Comparison of ENCODE assay signal across 15 mouse cellular contexts in genomic region chr17:46828935-46829334, GRCm38 (mm10). TPM values are rescaled to one million over a fixed set of nuclear protein-coding genes. Genes with fewer than 3 reads are reported as not detected.
DNase-seq lines count a peak whose midpoint lies in the region; ATAC-seq and TF ChIP-seq lines count a peak whose summit lies in the region.
"Had no signal": no experiment of that assay in that cellular context is flagged by ENCODE, and none has a peak within 500 bp of the region (broad histone marks: within the 10 kb centered on the region; RNA-seq: fewer than 3 reads in every experiment).

No protein-coding gene starts in this region.

- H3K36me3 ChIP-seq in liver, embryonic 15.5 days (replicated peaks), result peaks cover 50% of the 10 kb centered on the region
- H3K36me3 ChIP-seq in MEL (ENCODE audit: control insufficient read depth in 1 of 2, insufficient read depth in 2 of 2, low read length in 2 of 2) (peaks cover 0 to 14% of the 10 kb centered on the region in 2 experiments; a peak in 3 of 4 replicates), macrophage (ENCODE audit: inconsistent target) (peaks cover 19% of the 10 kb centered on the region)
- peaks cover 48% of the 10 kb centered on the region for H3K36me3 ChIP-seq in hindbrain, embryonic 12.5 days

- H3K4me2 ChIP-seq in liver, embryonic 15.5 days, result no peak overlapping the region
- H3K4me2 ChIP-seq in hindbrain, embryonic 12.5 days (replicated peaks), result no peak overlapping the region

- H3K79me2 ChIP-seq in MEL (ENCODE audit: control insufficient read depth, insufficient read depth, low read length, poor library complexity) (no peaks in the 10 kb centered on the region), macrophage (ENCODE audit: inconsistent target) (peaks cover 19% of the 10 kb centered on the region)

- H3K9ac ChIP-seq in liver, embryonic 15.5 days, result no peak overlapping the region
- no peak overlapping the region for H3K9ac ChIP-seq in MEL (ENCODE audit: control insufficient read depth, low read depth, low read length, poor library complexity, severe bottlenecking)
- no peak overlapping the region for H3K9ac ChIP-seq in hindbrain, embryonic 12.5 days

- no peak overlapping the region for H3K4me3 ChIP-seq in liver, embryonic 15.5 days (replicated peaks)
- H3K4me3 ChIP-seq in MEL (ENCODE audit: control insufficient read depth in 1 of 2, insufficient read depth in 1 of 2, low read depth in 2 of 2, low read length in 2 of 2), result no peak overlapping the region
- H3K4me3 ChIP-seq in macrophage (ENCODE audit: inconsistent target), result no peak overlapping the region
- H3K4me3 ChIP-seq in hindbrain, embryonic 12.5 days, result no peak overlapping the region
- H3K4me3 ChIP-seq: heart, embryonic 10.5 days had no signal

- TF ChIP-seq POLR2A in MEL (IDR thresholded peaks at IDR 0.05; ENCODE audit: control insufficient read depth in 1 of 2, insufficient read depth in 1 of 2, low read depth in 1 of 2, low read length in 2 of 2, poor library complexity in 1 of 2), result peak in 1 of 2 experiments; percentile 32; a peak in 1 of 4 replicates

- TF ChIP-seq EP300 in MEL (IDR thresholded peaks at IDR 0.05; ENCODE audit: low read depth in 1 of 2, low read length in 2 of 2), result peak; percentile 76 to 86

- H3K27me3 ChIP-seq in liver, embryonic 15.5 days, result no peaks in the 10 kb centered on the region
- H3K27me3 ChIP-seq in MEL (ENCODE audit: control insufficient read depth in 1 of 2, insufficient read depth in 2 of 2, low read length in 2 of 2), result no peaks in the 10 kb centered on the region
- H3K27me3 ChIP-seq in hindbrain, embryonic 12.5 days, result no peaks in the 10 kb centered on the region

- peaks cover 14% of the 10 kb centered on the region; the same call in 1 of the 2 replicates for H3K4me1 ChIP-seq in liver, embryonic 15.5 days (replicated peaks)
- H3K4me1 ChIP-seq in MEL (ENCODE audit: control insufficient read depth in 1 of 2, insufficient read depth in 2 of 2, low read length in 2 of 2), result peaks cover 17 to 20% of the 10 kb centered on the region in 2 experiments
- H3K4me1 ChIP-seq in hindbrain, embryonic 12.5 days, result no peaks in the 10 kb centered on the region

- 23% methylated on average over 3 of the region's 3 CpGs for WGBS in liver, embryonic 15.5 days (ENCODE audit: insufficient replicate concordance)
- 28% methylated on average over 3 of the region's 3 CpGs for WGBS in macrophage (ENCODE audit: missing documents)
- WGBS in hindbrain, embryonic 12.5 days, result 92% methylated on average over 3 of the region's 3 CpGs

- ATAC-seq in liver, embryonic 15.5 days (ENCODE audit: insufficient read depth), result no peak
- ATAC-seq in hindbrain, embryonic 12.5 days (ENCODE audit: low FRiP score), result no peak
- ATAC-seq: forebrain, embryonic 16.5 days; hindbrain, postnatal 0 days had no signal

- 0 out of 2 replicates have a peak overlapping the region, but pooled peaks have one; percentile 19 for H3K27ac ChIP-seq in liver, embryonic 15.5 days (replicated peaks)
- peak overlapping the region; percentile 72 for H3K27ac ChIP-seq in MEL (ENCODE audit: control insufficient read depth, low read depth, low read length)
- H3K27ac ChIP-seq in macrophage, result peak overlapping the region; percentile 87; the same call in 1 of the 2 replicates
- H3K27ac ChIP-seq in hindbrain, embryonic 12.5 days, result no peak overlapping the region
- H3K27ac ChIP-seq: heart, embryonic 10.5 days; hindbrain, postnatal 0 days had no signal

- H3K9me3 ChIP-seq in liver, embryonic 15.5 days (replicated peaks), result no peaks in the 10 kb centered on the region
- no peaks in the 10 kb centered on the region for H3K9me3 ChIP-seq in MEL (replicated peaks; ENCODE audit: insufficient read depth, low read length)
- no peaks in the 10 kb centered on the region for H3K9me3 ChIP-seq in hindbrain, embryonic 12.5 days (replicated peaks)
- H3K9me3 ChIP-seq: heart, embryonic 10.5 days had no signal

- no peak for DNase-seq in liver
- DNase-seq in MEL (ENCODE audit: low read depth, low spot score), result peak; percentile 87
- peak; percentile 71 to 72 for DNase-seq in thymus, postnatal 10 days (ENCODE audit: low spot score in 2 of 2)
- no peak for DNase-seq in lung, postnatal 25 days (ENCODE audit: low spot score)
- DNase-seq in urinary bladder, adult 18-20 months (ENCODE audit: low spot score in 2 of 2), result no peak
- DNase-seq: adrenal gland, postnatal 25 days; cerebellum, postnatal 10 days; kidney, adult 8-10 months; lung, adult 2 months had no signal

- no peak for TF ChIP-seq RAD21 in MEL (IDR thresholded peaks at IDR 0.05; ENCODE audit: low read depth, low read length)

- TF ChIP-seq CTCF in MEL (IDR thresholded peaks at IDR 0.05 in 2 of 3, conservative IDR thresholded peaks at IDR 0.05 in 1 of 3; ENCODE audit: control insufficient read depth in 1 of 3, insufficient read depth in 1 of 3, low read depth in 2 of 3, low read length in 3 of 3, poor library complexity in 1 of 3, severe bottlenecking in 1 of 3), result no peak

TF ChIP-seq in MEL, 35 proteins besides CTCF, POLR2A, EP300 and RAD21 (continues in another document):
- TF ChIP-seq MAX (IDR thresholded peaks at IDR 0.05; ENCODE audit: low read length), result peak; percentile 56
- TF ChIP-seq MAZ (IDR thresholded peaks at IDR 0.05; ENCODE audit: low read depth, low read length), result no peak
- 0 out of 2 replicates have a peak, but pooled peaks have one; percentile 22 for TF ChIP-seq NELFE (IDR thresholded peaks at IDR 0.05; ENCODE audit: low read depth, low read length)
- TF ChIP-seq SIN3A (IDR thresholded peaks at IDR 0.05; ENCODE audit: low read length), result peak; percentile 53; the same call in 1 of the 2 replicates
- 0 out of 2 replicates have a peak, but pooled peaks have one; percentile 8 for TF ChIP-seq MAFK (IDR thresholded peaks at IDR 0.05; ENCODE audit: borderline replicate concordance, low read depth, low read length)
- TF ChIP-seq MYB (IDR thresholded peaks at IDR 0.05; ENCODE audit: low read depth, low read length), result peak; percentile 82
- TF ChIP-seq ELF1 (IDR thresholded peaks at IDR 0.05; ENCODE audit: low read depth, low read length), result 0 out of 2 replicates have a peak, but pooled peaks have one; percentile 38
- peak; percentile 55 for TF ChIP-seq GATA1 (IDR thresholded peaks at IDR 0.05; ENCODE audit: low read depth, low read length)
- peak; percentile 63 for TF ChIP-seq MXI1 (IDR thresholded peaks at IDR 0.05; ENCODE audit: low read depth, low read length)
- TF ChIP-seq HCFC1 (IDR thresholded peaks at IDR 0.05; ENCODE audit: low read depth, low read length), result peak; percentile 54; the same call in 1 of the 2 replicates
- no peak for TF ChIP-seq TAL1 (IDR thresholded peaks at IDR 0.05; ENCODE audit: low read length)
- no peak for TF ChIP-seq KAT2A (conservative IDR thresholded peaks at IDR 0.05; ENCODE audit: low read depth, low read length)
- peak; percentile 81; the same call in 1 of the 2 replicates for TF ChIP-seq BHLHE40 (IDR thresholded peaks at IDR 0.05; ENCODE audit: borderline replicate concordance, low read depth, low read length)
- no peak for TF ChIP-seq ZC3H11A (IDR thresholded peaks at IDR 0.05; ENCODE audit: low read depth, low read length)
- TF ChIP-seq TBP (IDR thresholded peaks at IDR 0.05; ENCODE audit: low read depth, low read length), result peak; percentile 64; the same call in 1 of the 2 replicates
- TF ChIP-seq RCOR1 (IDR thresholded peaks at IDR 0.05; ENCODE audit: low read depth, low read length), result no peak
- TF ChIP-seq MYC (IDR thresholded peaks at IDR 0.05; ENCODE audit: low read depth, low read length), result peak; percentile 48; the same call in 1 of the 2 replicates
- TF ChIP-seq ZNF384 (IDR thresholded peaks at IDR 0.05; ENCODE audit: low read depth, low read length), result no peak
- peak; percentile 70 for TF ChIP-seq TCF12 (IDR thresholded peaks at IDR 0.05; ENCODE audit: low read depth, low read length)

RNA-seq across cellular contexts. Expression of gene Bicral, which starts 29.3 kb away (rescaled TPM):
- 2.6 and 2.9 TPM in 2 replicates for polyA plus RNA-seq in liver, embryonic 15.5 days (2015; fragmentation: Nextera tagmentation; extraction: Ambion mirVana)
- total RNA-seq in MEL (2012; rRNA removed), result 3.7 and 5.8 TPM in 2 replicates
- polyA plus RNA-seq in MEL (2012; ENCODE audit: insufficient read depth in 1 of 2, insufficient read length in 2 of 2, low read depth in 1 of 2, low replicate concordance in 2 of 2, missing spikeins in 1 of 2), result 1 to 10 TPM in 1 of 2 experiments, not detected in 1; 6.9 TPM
- total RNA-seq in macrophage (2018; cell fraction: chromatin; rRNA removed), result 10 to 100 TPM in 25 of 26 experiments, 1 to 10 TPM in 1; 9.1 to 43.6 (median 25.7) TPM
- 10 to 100 TPM in 23 of 26 experiments, 1 to 10 TPM in 3; 5.6 to 21.0 (median 16.7) TPM for total RNA-seq in macrophage (2018; cell fraction: cytosol; rRNA removed)
- 10 to 100 TPM in 21 of 26 experiments, 1 to 10 TPM in 5; 6.5 to 29.0 (median 19.3) TPM for total RNA-seq in macrophage (2018; cell fraction: nucleus; rRNA removed)
- polyA plus RNA-seq in macrophage (2018), result 9.3 to 10.1 TPM (median 9.6 TPM) in 3 replicates
- polyA plus RNA-seq in hindbrain, embryonic 12.5 days (2016; fragmentation: Nextera tagmentation; extraction: Ambion mirVana), result 7.6 and 8.1 TPM in 2 replicates

RNA-seq across cellular contexts. Expression of gene Rpl7l1, which starts 46.5 kb away (rescaled TPM):
- 69.1 and 74.7 TPM in 2 replicates for polyA plus RNA-seq in liver, embryonic 15.5 days (2015; fragmentation: Nextera tagmentation; extraction: Ambion mirVana)
- 152 and 166 TPM in 2 replicates for total RNA-seq in MEL (2012; rRNA removed)
- polyA plus RNA-seq in MEL (2012; ENCODE audit: insufficient read depth in 1 of 2, insufficient read length in 2 of 2, low read depth in 1 of 2, low replicate concordance in 2 of 2, missing spikeins in 1 of 2) (100 to 1,000 TPM; 174 to 342 TPM), macrophage (2018) (64.6 to 81.8 TPM (median 70.4 TPM) in 3 replicates)
- 10 to 100 TPM; 16.7 to 71.0 (median 37.8) TPM for total RNA-seq in macrophage (2018; cell fraction: chromatin; rRNA removed)
- 10 to 100 TPM; 50.7 to 93.7 (median 70.4) TPM for total RNA-seq in macrophage (2018; cell fraction: cytosol; rRNA removed)
- 10 to 100 TPM; 17.2 to 62.0 (median 29.1) TPM for total RNA-seq in macrophage (2018; cell fraction: nucleus; rRNA removed)
- polyA plus RNA-seq in hindbrain, embryonic 12.5 days (2016; fragmentation: Nextera tagmentation; extraction: Ambion mirVana), result 130 and 141 TPM in 2 replicates

RNA-seq across cellular contexts. Expression of gene 2310039H08Rik, which starts 56.5 kb away (rescaled TPM):
- polyA plus RNA-seq in liver, embryonic 15.5 days (2015; fragmentation: Nextera tagmentation; extraction: Ambion mirVana), result 47.5 and 52.0 TPM in 2 replicates
- 41.3 and 42.2 TPM in 2 replicates for total RNA-seq in MEL (2012; rRNA removed)
- 10 to 100 TPM in 1 of 2 experiments, not detected in 1; 53.2 TPM for polyA plus RNA-seq in MEL (2012; ENCODE audit: insufficient read depth in 1 of 2, insufficient read length in 2 of 2, low read depth in 1 of 2, low replicate concordance in 2 of 2, missing spikeins in 1 of 2)
- total RNA-seq in macrophage (2018; cell fraction: chromatin; rRNA removed), result 1 to 10 TPM in 17 of 26 experiments, not detected in 9; 1.2 to 7.5 (median 2.4) TPM
- total RNA-seq in macrophage (2018; cell fraction: cytosol; rRNA removed), result 10 to 100 TPM in 7 of 26 experiments, 1 to 10 TPM in 19; 5.7 to 10.9 (median 8.3) TPM
- total RNA-seq in macrophage (2018; cell fraction: nucleus; rRNA removed), result 10 to 100 TPM in 2 of 26 experiments, 1 to 10 TPM in 23, not detected in 1; 1.0 to 10.7 (median 3.2) TPM
- polyA plus RNA-seq in macrophage (2018), result 7.4 to 12.7 TPM (median 10.2 TPM) in 3 replicates
- 41.1 and 54.7 TPM in 2 replicates for polyA plus RNA-seq in hindbrain, embryonic 12.5 days (2016; fragmentation: Nextera tagmentation; extraction: Ambion mirVana)

Comparison
In these comparisons a context has a peak if more than half of its experiments do, and no peak if none do; other contexts are left out.
1. DNase-seq: peak in MEL (single experiment) and thymus, postnatal 10 days (2 of 2); none in liver (single experiment), lung, postnatal 25 days (single experiment) and urinary bladder, adult 18-20 months (0 of 2).